Mouse (Mus musculus) mouse trophoblast stem cell (cell line): Measurements from ENCODE around the gene Itgb7.

Experiments used
- in situ Hi-C, 2 experiments: fragments of 300-500 bp; cut with MseI, MboI; formaldehyde crosslinking; loops; 2 replicates in 1 of 2; 3 replicates in 1 of 2; pipeline ENCODE4 v1.15.1; 2025

Itgb7 gene

DNA sequence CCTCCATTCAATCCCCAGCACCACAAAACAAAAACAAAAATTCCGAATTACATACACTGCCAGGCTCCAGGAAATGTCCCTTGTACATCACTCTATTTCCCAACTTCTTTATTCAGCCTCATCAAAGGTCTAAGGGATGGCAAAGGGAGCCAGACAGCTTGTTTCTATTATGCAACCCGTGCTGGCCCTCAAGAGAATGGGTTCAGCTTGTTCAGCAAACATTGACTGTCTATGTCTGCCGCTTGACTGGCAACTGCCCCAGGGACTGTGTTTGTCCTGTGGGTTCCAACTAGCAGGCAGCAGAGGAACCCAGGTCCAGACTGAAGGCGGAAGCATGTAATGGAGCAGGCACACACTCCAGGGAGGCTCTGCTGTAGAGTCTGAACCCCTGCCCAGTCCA, 32.9 kb downstream of the Itgb7 start:
- in situ Hi-C loops, result no loop called here

DNA sequence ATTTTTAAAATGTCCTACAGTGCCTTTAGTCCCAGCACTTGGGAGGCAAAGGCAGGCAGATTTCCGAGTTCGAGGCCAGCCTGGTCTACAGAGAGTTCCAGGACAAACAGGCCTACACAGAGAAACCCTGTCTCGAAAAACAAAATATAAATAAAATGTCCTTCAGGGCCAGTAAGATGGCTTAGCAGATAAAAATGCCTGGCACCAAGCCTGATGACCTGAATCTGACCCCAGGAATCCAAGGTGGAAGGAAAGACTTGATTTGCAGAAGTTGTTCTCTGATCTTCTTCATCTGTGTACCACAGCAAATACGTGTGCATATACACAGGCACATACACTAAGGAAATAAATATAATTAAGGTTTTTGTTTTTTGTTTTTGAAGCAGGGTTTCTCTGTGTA, 36.4 kb downstream of the Itgb7 start:
- in situ Hi-C loops, result no loop called here

DNA sequence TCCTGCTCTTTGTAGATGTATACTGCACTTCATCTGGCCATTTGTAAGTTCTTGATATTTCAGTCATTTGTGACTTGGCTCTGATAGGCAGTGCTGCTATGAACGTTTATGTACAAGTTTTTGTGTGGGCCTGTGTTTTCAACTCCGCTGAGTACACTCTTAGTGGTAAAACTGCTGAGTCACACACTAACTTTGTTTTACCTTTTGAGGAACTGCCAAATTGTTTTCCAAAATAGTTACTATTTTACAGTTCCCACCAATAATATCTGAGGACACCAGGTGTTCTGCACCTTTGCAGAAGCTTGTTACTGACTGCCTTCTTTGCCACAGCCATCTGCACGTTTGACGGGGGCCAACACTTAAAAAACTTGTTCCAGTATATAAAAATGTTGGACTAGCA, 37.3 kb downstream of the Itgb7 start:
- in situ Hi-C loops, result no loop called here

DNA sequence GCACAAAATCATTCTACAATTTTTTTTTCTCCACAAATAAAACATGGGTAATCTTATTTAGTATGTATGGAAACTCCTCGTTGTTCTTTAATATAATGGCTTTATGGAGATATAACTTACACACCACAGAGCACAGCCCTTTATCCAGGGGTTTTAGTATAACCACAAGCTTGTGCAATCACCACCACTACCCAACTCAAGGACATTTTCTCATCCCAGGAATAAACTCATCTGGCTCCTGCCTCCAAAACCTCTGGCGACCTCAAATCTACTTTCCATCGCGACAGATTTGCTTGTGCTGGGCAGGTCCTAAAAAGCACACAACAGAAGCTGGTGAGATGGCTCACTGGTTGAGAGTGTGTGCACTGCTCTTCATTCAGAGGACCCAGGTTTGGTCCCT, 38.1 kb downstream of the Itgb7 start:
- in situ Hi-C loops, result no loop called here

DNA sequence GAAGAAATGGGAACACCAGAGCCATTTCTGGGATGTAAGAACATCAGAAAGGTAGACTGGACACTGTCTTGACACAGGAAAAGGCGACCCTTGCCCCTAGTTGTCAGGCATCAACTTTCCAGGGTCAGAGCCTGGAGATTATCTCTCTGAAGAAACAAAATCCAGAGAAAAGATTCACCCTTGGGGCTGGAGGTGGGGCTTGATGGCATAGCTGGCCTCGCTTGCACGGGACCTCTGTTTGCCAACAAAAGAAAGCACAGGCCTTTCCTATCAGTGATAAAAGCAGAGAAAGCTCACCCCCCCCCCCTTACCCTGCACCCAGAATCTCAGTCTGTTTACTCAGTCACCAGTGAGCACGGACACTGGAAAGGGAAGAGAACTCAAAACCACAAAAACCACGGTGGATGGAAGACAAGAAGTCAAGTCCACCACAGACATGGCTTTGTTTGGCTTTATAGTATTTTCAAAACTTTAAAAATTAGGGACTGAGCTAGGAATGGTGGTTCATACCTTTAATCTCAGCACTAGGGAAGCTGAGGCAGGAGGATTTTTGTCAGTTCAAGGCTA, 38.8 kb downstream of the Itgb7 start:
- in situ Hi-C loops, result no loop called here

- in situ Hi-C loops, result no loop called here
Measured at GRCm38 (mm10) chr15:102192271-102192812, 39.4 kb downstream of the Itgb7 start.

- in situ Hi-C loops, result no loop called here
Measured at GRCm38 (mm10) chr15:102191699-102192098, 40.0 kb downstream of the Itgb7 start.

- in situ Hi-C loops, result loop anchor here in 1 of 2 experiments (5.0 kb wide), 1 partner anchor 33 kb away; no protein-coding TSS in a partner anchor
Measured at GRCm38 (mm10) chr15:102188883-102189282, 42.9 kb downstream of the Itgb7 start.

DNA sequence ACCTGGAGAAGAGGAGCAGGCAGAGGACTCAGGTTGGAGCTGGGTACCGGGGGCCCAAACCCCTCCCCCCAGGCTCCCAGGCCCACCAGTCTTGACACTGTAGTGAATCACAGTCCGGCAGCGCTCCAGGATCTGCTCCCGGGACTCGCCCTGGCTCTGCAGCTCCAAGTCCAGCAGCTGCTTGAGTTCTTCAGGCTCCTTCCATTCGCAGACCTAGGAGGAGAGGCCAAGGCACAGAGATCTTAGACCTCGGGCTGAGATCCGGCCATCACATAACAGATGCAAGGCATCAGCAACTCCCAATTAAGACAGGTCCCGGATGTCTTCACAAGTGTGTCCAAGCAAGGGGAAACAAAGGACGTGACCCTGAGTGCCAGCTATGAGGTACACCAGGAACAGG, 43.6 kb downstream of the Itgb7 start:
- in situ Hi-C loops, result loop anchor here in 1 of 2 experiments (5.0 kb wide), 1 partner anchor 34 kb away; no protein-coding TSS in a partner anchor

GRCm38 (mm10) chr15:102186239-102186638, 45.5 kb downstream of the Itgb7 start:
- in situ Hi-C loops, result loop anchor here in 1 of 2 experiments (5.0 kb wide), 1 partner anchor 36 kb away; no protein-coding TSS in a partner anchor

- in situ Hi-C loops, result no loop called here
Measured at GRCm38 (mm10) chr15:102183076-102183475, 48.7 kb downstream of the Itgb7 start.

GRCm38 (mm10) chr15:102179924-102180323, 51.8 kb downstream of the Itgb7 start:
- in situ Hi-C loops, result loop anchor here in 1 of 2 experiments (5.0 kb wide), 1 partner anchor 42 kb away; no protein-coding TSS in a partner anchor

DNA sequence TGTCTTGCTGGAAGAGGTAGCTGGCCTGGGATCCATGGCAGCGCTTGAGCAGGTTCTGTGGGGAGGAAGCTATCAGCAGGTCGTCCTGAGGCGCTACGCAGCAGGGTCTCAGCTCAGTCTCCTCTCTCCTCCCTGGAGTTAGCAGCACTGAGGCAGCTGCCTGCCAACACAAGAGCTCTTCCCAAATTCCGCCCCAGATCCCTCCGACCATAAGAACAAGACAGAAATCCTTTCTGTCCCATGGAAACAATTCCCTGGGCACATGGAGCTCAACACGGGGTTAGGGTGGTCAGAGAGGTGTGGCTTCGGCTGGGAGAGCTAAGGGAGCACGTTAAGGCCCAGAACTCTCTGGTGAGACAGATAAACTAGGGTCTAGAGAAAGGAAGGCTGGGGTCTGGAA, 52.6 kb downstream of the Itgb7 start:
- in situ Hi-C loops, result loop anchor here in 1 of 2 experiments (5.0 kb wide), 1 partner anchor 43 kb away; no protein-coding TSS in a partner anchor

GRCm38 (mm10) chr15:102178279-102178678, 53.5 kb downstream of the Itgb7 start:
- in situ Hi-C loops, result loop anchor here in 1 of 2 experiments (5.0 kb wide), 1 partner anchor 44 kb away; no protein-coding TSS in a partner anchor

- in situ Hi-C loops, result loop anchor here in 1 of 2 experiments (5.0 kb wide), 1 partner anchor 45 kb away; no protein-coding TSS in a partner anchor
Measured at GRCm38 (mm10) chr15:102177417-102177816, 54.3 kb downstream of the Itgb7 start.

DNA sequence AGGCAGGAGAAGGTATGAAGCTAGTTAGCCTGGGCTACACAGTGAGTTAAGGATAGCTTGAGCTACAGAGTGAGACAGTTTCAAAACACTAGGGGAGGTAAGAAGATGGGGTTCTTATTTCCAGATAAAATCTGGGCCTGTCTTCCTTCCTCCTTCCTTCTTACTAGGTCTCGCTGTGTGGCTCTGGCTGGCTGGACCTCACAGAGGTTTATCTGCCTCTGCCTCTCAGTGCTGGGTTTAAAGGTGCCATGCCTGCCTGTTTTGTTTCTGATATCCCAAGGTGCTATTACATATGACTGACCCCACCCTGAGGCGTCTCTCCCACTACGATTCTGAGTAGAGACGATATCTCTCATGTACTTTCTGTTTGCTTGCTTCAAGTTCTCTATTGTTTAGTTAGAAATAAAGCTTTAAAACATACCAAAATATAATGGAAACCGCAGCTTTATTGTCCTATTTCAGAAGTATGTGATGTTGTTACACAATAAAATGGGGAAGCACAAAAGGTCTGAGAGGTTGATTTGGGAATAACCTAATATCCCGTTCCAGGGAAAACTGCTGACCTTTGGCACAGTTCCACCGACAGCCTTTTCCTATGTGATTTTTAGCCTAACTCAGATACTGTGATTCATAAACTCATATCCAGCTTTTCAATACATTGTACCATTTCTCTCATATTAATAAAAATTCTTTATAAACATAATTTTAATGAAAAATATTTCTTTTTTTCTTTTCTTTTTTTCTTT, 55.0 kb downstream of the Itgb7 start:
- in situ Hi-C loops, result loop anchor here in 1 of 2 experiments (5.0 kb wide), 1 partner anchor 46 kb away; no protein-coding TSS in a partner anchor

DNA sequence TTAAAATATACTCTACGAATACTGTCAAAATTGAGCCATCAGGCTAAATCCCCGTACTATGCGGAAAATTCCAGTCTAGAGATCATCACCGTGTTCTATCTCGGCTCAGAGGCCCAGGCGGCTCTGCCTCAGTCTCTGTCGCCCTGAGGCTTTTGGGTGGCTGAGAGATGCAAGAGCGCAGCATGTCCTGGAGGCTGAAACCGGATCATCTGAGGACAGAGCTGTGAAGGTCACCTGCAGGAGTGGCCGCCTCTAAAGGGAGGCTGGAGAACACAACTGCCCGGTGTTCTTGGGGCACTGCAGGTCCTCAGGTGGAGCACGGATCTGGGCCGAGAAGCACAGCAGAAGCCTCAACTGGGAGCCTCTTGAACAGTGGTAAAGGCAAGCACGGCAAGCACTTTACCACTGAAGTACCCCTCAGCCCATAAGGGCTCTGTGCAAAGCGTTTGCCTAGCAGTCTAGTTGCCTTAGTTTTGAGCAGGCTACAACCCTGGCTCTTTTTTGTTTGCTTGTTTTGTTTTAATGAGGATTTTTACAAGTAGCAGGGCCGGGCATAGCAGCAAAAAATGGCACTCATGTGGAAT, 55.9 kb downstream of the Itgb7 start:
- in situ Hi-C loops, result loop anchor here in 1 of 2 experiments (5.0 kb wide), 1 partner anchor 46 kb away; no protein-coding TSS in a partner anchor

DNA sequence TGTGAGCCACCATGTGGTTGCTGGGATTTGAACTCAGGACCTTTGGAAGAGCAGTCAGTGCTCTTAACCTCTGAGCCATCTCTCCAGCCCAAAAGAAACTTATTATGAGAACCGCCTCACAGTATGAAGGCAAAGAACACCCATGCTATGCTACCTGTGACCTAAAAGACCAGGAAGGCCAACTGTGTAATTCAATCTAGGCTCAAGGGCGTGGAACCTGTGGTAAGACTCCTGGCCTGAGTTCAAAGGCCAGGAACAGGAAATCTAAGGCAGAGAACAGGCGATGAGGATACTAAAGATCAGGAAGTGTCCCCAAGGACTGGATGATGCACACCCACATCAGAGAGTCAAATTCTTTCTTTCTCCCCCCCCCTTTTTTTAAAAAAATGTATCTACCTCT, 58.2 kb downstream of the Itgb7 start:
- in situ Hi-C loops, result no loop called here

DNA sequence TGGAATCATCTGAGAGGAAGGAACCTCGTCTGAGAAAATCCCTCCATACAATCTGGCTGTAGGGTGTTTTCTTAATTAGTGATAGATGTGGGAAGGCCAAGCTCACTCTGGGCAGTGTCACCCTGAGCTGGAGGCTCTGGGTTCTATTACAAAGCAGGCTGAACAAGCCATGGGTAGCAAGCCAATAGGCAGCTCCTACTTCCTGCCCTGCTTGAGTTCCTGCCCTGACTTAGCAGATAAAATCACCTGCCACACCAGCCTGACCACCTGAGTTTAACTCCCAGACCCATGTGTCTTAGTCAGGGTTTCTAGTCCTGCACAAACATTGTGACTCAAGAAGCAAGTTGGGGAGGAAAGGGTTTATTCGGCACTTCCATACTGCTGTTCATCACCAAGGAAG, 62.7 kb downstream of the Itgb7 start:
- in situ Hi-C loops, result no loop called here

GRCm38 (mm10) chr15:102167620-102168021, 64.1 kb downstream of the Itgb7 start:
- in situ Hi-C loops, result no loop called here
